Mouse (Mus musculus): ENCODE results near the gene Macf1.
A peak's percentile ranks its signal among the peaks of the same experiment; 100 is the strongest.

Macf1 gene

DNA sequence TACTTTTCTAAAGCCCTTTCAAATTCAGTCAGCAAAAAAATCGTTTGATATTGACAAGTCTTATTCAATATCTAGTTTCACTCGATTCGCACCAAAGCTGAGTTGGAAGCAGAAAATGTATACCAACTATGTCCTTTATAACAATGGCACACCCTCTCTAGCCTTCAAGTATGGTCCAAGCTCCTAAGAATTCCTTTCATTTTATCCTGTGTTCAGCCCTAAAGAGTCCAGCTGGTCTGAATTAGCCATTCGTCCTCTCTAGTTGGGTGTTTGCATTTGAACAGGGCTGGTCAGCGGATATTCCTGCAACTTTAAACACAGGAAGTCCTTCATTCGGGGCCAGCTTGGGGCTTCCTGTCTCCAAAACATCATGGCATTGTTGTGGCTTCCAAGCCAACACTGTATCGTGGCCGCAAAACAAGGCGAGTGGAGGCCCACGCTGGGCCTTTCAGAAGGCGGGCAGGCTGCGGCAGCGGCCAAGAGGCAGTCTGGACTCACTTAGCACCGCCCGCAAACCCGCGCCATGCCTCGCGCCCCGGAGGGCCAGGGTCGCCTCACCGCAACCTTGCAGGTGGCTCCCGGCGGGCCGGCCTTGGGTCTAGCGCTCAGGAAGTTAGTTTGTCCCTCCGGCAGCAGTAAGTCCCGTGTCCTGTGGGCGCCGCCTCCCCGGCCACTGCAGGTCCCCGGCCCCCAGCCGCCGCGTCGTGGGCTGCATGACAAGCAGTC, 273.0 kb downstream of the Macf1 start:
- peak; percentile 74 for DNase-seq (ENCODE audit: low read depth, low spot score)

DNA sequence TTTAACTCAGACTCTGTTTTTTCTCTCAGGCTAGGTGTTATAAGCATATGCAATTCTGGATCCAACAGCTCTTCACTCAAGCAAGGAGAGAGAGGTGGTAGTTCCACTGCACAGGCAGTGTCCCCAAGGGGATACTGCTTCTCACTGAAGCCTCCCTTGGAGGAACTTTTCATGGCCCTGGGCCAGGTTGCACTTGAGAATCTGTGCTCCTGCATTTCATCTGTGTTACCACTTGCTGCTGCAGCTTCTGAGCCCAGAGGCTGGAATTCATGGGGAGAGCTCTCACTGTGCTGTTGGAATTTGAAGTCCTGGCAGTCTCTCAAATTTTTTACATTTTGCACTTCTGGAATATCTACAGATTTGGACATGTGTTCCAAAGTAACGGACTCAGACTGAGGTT, 274.4 kb downstream of the Macf1 start:
- DNase-seq (ENCODE audit: low read depth, low spot score), result no peak

- DNase-seq (ENCODE audit: low read depth, low spot score), result no peak
These were observed 275.0 kb downstream of the Macf1 start for GRCm38 (mm10) chr4:123409034-123409692.

DNA sequence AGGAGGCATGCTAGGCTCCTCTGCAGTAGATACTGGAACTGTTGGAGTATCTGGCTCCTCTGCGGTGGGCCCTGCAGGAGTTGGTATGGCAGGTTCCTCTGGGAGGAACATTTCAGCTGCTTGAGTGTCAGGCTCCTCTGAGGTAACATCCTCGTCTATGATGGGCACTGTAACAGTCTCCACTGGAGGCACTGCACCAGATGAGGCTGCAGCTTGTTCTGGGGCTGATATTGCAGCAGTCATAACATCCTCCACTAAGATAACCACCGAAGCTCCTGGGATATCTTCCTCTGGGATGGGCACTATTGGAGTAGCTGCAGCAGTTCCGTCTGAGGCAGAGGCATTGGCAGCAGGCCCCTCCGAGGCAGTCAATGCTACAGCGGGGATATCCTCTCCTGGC, 276.4 kb downstream of the Macf1 start:
- DNase-seq (ENCODE audit: low read depth, low spot score), result no peak

DNA sequence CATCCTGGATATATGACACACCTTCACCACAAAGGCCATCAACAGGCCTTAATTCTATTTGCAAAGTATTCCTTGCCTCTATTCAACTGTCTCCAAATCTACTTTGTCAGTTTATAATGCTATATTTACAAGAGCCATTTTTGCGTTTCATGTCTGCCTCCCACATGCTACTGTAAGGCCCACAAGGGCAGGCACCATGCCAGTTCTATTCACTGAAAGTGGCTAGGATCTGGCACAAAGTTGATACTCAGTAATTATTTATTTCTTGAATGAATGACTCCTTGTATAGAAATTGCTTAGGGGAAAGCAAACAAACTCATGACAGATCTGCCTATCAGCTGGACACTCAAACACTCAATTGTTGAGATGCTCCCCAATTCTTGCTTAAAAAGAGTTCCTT, 280.1 kb downstream of the Macf1 start:
- DNase-seq (ENCODE audit: low read depth, low spot score), result no peak

- DNase-seq (ENCODE audit: low read depth, low spot score), result no peak
These were observed 281.9 kb downstream of the Macf1 start for GRCm38 (mm10) chr4:123402244-123402643.

DNA sequence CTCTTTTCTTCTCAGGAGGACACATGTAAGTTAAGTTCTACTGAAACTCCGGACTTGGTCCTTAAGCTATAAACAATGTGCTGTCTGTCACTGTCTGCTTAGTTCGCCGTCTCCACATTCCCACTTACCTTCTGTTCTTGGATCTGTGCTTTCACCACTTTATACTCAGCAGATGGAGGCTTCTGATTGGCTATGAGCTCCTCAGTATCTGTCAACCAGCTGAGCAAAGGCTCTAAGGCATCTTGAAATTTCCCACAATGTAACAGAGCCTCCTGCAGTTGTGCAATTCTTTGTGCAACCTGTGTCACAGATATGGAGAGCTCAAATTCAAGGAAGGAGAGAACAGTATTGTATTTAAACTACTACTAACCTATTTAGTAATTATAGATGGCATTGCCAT, 282.9 kb downstream of the Macf1 start:
- DNase-seq (ENCODE audit: low read depth, low spot score), result no peak

DNA sequence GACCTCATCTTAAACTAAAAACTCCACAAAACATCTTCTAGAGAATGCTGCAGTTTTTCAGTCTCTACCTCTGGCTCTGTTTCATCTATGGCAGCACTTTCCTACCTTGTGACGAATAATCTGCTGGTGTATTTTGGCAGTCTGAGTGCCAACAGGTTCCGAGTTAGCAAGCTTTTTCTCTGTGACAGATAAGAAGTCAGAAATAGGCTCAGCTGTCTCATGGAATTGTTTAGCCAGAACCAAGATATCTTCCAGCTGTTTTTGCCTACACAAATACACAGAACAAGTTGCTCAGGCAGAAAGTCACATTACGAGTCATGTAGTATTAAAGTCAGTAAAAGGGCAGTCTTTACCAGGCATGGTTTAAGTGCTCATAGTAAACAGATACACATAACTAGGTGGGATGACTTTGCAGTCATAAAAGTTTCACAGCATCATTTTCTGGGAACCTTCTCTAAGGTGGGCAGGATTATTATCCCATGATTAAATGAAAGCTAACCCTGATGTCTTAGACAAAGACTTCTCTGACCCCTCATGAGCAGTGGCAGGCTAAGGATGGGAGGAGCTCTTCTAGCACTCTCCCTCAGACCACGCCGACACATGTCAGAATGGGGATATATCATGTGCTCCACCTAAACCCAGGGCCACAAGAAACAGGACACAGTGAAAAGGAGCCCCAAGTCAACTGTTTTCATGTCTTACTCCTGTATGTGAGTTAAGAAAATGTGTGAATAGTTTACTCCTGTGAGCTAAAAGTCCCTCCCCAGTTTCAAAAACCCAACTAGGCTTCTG, 286.3 kb downstream of the Macf1 start:
- no peak for DNase-seq (ENCODE audit: low read depth, low spot score)

DNA sequence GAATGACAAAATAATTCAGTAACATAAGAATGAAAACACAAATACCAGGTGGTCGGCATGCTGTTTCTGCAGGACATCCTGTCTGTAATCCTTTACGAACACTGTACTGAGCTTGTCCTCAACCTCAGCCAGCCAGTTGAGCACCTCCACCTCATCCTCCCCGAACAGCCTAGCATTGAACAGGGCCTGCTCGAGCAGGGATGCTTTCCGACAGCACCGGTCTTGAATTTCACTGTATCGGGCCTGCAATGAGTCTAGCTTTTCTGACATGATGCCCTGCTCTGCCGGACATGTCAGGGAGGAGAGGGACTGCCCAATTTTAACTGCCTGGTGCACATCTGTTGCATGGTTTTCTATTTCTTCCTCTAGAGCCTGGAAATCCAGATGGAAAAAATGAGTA, 287.1 kb downstream of the Macf1 start:
- DNase-seq (ENCODE audit: low read depth, low spot score), result no peak

GRCm38 (mm10) chr4:123395435-123396000, 288.6 kb downstream of the Macf1 start:
- DNase-seq (ENCODE audit: low read depth, low spot score), result no peak

- no peak for DNase-seq (ENCODE audit: low read depth, low spot score)
These were observed 289.3 kb downstream of the Macf1 start for GRCm38 (mm10) chr4:123394878-123395277.

DNA sequence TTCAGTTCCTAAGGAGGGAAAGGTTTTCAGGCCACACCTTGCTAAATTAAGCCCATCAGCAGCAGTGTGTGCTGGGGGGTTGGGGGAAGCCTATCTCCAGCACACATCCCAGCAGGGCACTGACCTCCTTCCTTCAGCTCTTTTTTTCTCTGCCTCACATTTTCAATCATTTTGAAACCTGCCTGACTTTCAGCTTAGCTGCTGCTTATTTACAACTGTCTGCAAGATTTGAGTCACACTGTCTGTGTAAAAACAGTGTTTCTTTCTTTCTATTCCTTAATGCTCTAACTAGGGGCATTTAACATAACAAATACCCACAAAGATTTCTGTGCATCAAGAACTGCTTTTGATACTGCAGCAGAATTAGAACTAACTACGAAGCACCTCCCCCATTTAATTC, 289.9 kb downstream of the Macf1 start:
- no peak for DNase-seq (ENCODE audit: low read depth, low spot score)

DNA sequence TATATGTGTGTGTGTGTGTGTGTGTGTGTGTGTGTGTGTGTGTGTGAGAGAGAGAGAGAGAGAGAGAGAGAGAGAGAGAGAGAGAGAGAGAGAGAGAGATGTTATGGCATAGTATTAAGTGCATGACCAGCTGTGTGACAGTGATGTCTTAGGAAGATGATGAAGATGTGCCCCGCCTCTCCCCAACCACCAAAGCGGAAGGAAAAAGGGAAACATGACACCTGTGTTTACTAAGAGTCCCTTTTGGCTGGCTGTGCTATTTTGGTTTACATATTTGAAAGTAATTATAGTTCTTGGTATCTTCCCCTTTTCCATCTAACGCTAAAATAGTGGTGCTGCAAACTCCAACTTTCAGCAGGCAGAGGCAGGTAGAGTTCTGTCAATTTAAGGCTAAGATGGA, 291.2 kb downstream of the Macf1 start:
- DNase-seq (ENCODE audit: low read depth, low spot score), result no peak

- DNase-seq (ENCODE audit: low read depth, low spot score), result peak; percentile 40
These were observed 292.0 kb downstream of the Macf1 start for GRCm38 (mm10) chr4:123392187-123392586.

DNA sequence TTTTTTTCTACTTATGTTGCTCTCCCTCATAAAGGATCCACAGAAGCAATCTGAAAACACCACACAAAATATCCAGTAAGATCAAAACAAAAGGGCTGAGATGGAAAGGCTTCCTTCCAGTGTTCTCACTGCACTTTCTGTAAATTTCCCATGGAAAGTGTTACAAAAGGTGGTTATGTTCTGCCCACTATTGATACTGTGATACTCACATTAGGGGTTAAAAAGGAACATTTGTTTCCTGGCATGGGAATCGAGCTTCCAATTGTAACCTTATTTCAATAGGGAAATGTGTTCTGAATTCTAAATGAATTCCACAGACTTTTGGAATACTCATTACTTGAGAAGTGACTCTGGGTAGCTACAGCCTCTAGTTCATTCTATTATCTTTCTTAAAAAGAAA, 299.1 kb downstream of the Macf1 start:
- no peak for DNase-seq (ENCODE audit: low read depth, low spot score)

DNA sequence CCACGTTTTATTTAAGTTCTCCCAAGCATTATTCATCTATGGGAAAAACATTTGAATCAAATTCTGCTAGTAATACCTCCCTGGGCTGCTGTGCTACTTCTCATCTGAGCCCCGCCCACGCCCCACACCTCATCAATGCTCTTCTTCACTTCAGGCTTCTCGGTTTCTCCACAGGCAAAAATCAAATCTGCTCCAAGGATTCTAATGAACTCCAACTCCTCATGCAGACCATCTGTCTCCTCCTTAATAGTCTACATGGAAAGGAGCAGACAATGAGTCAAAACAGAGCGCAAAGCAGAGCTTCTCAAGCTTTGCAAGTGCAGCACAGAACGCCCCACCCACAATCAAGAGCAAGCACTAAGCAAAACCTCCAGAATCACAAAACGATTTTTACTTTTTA, 301.0 kb downstream of the Macf1 start:
- DNase-seq (ENCODE audit: low read depth, low spot score), result no peak

GRCm38 (mm10) chr4:123382051-123382450, 302.1 kb downstream of the Macf1 start:
- DNase-seq (ENCODE audit: low read depth, low spot score), result no peak

DNA sequence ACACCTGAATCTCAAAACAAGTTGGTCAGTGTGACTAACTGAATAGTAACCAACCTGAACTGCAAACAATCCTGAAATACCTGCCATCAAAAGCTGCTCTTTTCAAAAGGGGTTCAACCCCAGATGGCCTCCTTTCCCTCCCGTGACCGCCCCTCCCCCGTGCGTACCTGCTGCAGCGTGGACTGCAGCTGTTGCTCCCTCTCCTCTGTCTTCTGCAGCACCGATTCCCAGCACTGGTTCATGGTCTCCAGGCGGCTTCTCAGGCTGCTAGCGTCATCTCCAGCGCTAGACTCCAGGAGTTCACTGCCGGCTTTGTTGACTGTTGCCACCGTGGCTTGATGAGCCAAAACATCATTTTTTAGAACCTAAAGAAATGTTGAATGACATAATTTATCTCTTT, 302.6 kb downstream of the Macf1 start:
- no peak for DNase-seq (ENCODE audit: low read depth, low spot score)

DNA sequence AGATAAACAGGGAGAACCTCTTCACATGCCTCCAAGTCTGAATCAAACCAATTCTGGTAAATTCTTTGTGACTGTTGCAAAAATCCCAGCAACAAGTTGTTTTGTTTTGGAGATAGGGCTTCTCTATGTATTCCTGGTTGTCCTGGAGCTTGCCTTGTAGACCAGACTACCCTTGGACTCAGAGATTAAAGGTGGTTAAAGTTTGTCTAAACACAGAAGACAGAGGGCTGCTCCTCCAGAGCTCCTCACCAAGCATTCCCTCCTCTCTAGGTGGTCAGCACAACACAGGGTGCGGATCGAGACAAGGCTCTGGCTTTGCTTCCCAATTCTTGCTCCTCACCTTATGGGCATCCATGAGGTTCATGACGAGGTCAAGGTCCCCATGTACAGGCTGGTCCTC, 308.1 kb downstream of the Macf1 start:
- DNase-seq (ENCODE audit: low read depth, low spot score), result no peak

DNA sequence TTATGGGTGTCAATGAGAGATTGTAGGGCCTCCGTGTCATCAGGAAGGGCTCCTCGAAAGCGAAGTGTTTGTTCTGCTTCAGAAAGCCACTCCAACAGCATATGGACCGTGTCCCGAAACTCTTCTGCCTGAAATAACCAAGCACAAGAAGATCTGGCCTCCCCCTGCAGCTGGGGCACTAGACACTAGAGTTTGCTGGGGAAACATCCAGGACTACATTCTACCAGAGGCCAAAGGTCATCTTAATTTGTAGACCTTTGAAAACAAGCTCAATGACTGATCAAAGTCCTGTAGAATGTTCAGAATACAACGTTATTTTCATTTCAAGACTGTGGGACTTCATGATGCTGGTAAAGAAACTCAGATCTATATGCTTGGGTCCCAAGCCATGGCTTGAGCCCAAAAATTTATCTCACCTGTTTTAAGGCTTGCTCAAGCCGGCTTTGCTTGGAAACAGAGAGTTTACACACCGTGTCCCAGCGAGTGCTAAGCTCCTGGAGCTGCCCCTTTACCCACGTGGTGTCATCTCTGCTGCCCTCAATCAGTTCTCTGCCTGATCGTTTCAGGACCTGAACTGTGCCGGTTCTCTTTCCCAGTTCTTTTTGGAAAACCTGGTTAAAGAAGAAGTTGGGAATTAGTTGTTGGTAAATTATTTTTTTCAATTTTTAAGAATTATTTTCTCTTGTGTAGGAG, 309.7 kb downstream of the Macf1 start:
- no peak for DNase-seq (ENCODE audit: low read depth, low spot score)

DNA sequence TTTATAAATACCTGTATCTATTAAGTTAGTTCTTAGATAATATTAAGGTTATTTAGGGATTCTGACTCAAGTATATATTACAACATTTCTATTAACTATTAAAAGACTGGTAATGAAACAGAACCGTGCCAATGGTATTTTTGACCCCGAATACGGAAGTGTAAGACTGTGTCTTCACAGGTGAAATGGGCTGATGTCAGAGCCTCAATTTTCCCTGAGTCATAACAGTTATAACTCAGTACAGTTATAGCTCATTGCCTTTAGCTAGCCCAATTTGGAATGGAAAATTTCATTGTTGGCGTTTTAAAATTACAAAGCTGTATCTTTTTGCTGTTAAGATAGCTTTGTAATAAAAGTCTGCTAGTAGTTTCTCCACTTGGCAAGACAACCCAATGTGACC, 320.6 kb downstream of the Macf1 start:
- no peak for DNase-seq (ENCODE audit: low read depth, low spot score)

GRCm38 (mm10) chr4:123360771-123361170, 323.4 kb downstream of the Macf1 start:
- no peak for DNase-seq (ENCODE audit: low read depth, low spot score)

All from forelimb bud, embryonic 11.5 days (tissue).